Mouse (Mus musculus): ENCODE data around the gene Olfr1368. TPM values are rescaled to one million over a fixed set of nuclear protein-coding genes. Genes with fewer than 3 reads are reported as not detected.

Olfr1368 gene
- not detected in 2 replicates for polyA plus RNA-seq (2012; rRNA removed; ENCODE audit: low replicate concordance)

GRCm38 (mm10) chr13:21145767-21146166 lies at the start of gene Olfr1368:
Gene Olfr1368, minus strand, starts transcription at chr13:21145867.

DNA sequence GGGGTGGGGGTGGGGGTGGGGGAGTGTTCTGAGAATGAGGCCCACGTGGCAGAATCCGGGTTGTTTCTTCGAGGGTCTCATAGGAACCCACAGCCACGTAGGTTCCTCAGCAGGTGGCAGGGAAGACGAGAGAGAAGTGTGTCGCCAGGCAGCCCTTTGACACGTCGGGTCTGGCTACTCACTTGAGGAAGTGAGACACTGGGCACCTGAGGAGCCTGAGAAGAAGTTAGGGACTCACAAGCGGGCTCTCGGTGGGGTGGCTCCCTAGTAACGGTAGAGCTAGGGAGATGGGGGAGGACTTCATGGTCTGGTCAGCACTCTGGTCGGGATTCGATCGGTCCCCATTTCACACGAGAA lies 33.7 kb upstream of the Olfr1368 start, which contains the start of gene Trim27:
Gene Trim27 (plus strand): TSS at position 79 of the 357 bp plus-strand sequence.

DNA sequence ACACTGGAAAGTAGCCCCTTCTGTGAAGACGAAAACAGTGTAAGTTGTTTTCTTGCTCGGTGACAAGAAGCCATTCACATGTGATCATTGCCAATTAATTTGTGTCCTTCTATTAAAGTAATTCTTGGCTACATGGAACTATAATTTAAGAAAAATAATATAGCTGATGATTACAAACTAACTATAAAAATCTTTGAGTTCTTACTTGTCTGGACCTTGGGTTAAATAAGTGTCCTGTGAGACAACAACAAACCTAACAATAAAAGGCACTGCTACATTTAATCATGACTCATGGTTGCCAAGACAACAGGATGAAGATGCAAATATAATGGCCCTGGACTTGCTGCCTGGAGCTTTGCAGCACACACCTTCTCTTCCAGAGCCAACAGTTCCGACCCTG lies 16.3 kb downstream of the Olfr1368 start, which contains the start of gene Olfr263:
Gene Olfr263 (plus strand): TSS at position 301 of the 400 bp plus-strand sequence.

DNA sequence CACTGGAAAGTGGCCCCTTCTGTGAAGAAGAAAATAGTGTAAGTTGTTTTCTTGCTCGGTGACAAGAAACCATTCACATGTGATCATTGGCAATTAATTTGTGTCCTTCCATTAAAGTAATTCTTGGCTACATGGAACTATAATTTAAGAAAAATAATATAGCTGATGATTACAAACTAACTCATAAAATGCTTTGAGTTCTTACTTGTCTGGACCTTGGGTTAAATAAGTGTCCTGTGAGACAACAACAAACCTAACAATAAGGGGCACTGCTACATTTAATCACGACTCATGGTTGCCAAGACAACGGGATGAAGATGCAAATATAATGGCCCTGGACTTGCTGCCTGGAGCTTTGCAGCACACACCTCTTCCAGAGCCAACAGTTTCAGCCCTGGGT lies 34.5 kb downstream of the Olfr1368 start, which contains the start of gene Olfr1369-ps1:
Gene Olfr1369-ps1 (plus strand): TSS at position 301 of the 400 bp plus-strand sequence.

Other genes with a start within 250 kb of the Olfr1368 start
- not detected in 2 replicates for gene Olfr1370, start 70.9 kb downstream of the Olfr1368 start, polyA plus RNA-seq (2012; rRNA removed; ENCODE audit: low replicate concordance)
- not detected in 2 replicates for gene Olfr1369-ps1, start 34.4 kb downstream of the Olfr1368 start, polyA plus RNA-seq (2012; rRNA removed; ENCODE audit: low replicate concordance)
- gene Olfr263, start 16.2 kb downstream of the Olfr1368 start, polyA plus RNA-seq (2012; rRNA removed; ENCODE audit: low replicate concordance) = not detected in 2 replicates
- 39.6 and 101 TPM in 2 replicates for gene Trim27, start 33.6 kb upstream of the Olfr1368 start, polyA plus RNA-seq (2012; rRNA removed; ENCODE audit: low replicate concordance)
- not detected in 2 replicates for gene Gpx5, start 146.9 kb upstream of the Olfr1368 start, polyA plus RNA-seq (2012; rRNA removed; ENCODE audit: low replicate concordance)
- not detected in 2 replicates for gene Gpx6, start 166.3 kb upstream of the Olfr1368 start, polyA plus RNA-seq (2012; rRNA removed; ENCODE audit: low replicate concordance)
- gene Olfr1367, start 201.0 kb upstream of the Olfr1368 start, polyA plus RNA-seq (2012; rRNA removed; ENCODE audit: low replicate concordance) = not detected in 2 replicates
- gene Zscan12, start 217.0 kb upstream of the Olfr1368 start, polyA plus RNA-seq (2012; rRNA removed; ENCODE audit: low replicate concordance) = 0.57 and 1.9 TPM in 2 replicates